Mouse (Mus musculus): ENCODE data around the gene Cdh18.

The Cdh18 gene

DNA sequence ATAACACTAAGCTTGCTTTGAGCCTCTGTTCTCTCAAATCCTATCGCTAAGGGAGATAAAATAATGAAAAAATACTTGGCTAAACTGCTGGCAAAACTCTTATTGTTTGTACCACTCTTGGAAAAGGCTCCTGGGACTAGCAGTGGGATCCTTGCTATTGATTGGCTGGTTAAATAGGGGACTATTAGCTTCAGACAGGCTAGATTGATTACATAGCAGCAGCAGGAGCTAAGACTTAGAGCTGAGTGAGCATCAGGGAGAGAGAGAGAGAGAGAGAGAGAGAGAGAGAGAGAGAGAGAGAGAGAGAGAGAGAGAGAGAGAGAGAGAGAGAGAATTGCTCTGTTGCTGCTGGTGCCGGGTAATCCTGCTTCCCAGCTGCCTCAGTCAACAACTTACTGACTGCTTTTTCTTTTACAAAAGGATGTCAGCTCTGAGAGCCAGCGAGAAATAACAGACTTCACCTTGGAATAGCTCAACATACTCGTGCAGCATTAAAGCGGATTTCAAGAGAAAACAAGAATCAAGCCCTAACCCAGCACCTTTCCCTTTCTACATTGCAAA lies at the start of gene Cdh18:
Gene Cdh18, plus strand, starts transcription at position 312 of the 561 bp plus-strand sequence.
- DNase-seq (ENCODE audit: low read depth, low spot score) = no peak

DNA sequence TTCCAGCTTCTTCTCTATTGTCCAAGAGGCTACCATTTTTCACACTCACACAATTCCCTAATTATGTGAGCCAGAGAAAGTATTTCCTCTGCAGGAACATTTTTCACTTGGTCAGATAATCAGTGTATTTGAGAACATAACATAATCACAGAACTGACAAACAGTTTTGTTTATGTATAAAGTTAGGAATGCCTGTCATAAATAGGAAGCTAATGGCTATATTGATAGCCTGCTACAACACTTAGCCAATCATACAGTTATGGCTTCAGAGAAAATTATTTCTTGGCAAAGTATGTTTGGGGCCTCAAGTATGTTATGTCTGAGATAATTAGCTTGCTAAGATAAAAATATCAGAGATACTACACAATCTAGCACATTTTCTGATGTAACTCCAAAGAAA lies 37.6 kb upstream of the Cdh18 start:
- DNase-seq (ENCODE audit: low read depth, low spot score) = no peak

DNA sequence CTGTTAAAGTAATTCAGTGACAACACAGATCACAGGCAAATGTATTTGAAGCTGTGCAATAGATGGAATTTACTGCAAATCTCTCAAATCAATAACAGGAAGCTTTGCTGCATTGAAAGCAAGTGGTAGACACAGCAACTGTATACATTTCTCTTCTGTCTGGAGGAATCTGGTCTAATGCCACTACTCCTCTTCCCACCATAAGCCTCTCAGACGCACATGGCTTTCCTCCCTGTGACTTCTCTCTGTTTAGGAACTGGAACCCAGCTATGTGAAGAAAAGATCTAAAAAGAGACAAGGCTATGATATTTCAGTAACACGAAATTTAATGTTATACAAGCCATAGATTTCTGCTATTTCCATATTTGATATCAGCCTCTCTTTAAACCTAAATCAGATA lies 13.0 kb upstream of the Cdh18 start:
- DNase-seq (ENCODE audit: low read depth, low spot score) = no peak

DNA sequence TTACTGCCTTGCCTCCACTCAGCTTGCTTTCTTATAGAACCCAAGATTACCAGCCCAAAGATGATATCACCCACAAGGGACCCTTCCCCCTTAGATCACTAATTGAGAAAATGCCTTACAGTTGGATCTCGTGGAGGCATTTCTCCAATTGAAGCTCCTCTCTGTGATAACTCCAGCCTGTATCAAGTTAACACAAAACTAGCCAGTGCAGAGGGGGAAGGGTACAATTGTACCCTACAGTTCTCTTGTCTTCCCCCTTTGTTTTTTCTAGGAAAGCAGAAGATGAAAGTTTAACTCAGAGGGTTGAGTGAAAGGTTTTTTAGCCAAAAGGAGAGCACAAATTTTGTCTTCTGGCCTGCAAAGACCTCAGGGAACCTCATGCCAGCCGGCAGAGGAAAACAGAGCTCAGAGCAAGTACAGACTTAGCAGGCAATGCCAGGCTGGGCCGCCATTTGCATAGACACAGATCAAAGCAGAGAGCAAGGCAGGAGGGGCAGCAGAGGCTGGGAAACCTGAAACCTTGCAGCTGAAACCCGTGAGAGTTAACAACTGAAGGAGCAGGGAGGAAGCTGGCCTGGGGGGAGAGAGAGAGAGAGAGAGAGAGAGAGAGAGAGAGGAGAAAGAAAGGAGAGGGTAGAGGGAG lies 29.3 kb downstream of the Cdh18 start:
- peak; percentile 46 for DNase-seq (ENCODE audit: low read depth, low spot score)

DNA sequence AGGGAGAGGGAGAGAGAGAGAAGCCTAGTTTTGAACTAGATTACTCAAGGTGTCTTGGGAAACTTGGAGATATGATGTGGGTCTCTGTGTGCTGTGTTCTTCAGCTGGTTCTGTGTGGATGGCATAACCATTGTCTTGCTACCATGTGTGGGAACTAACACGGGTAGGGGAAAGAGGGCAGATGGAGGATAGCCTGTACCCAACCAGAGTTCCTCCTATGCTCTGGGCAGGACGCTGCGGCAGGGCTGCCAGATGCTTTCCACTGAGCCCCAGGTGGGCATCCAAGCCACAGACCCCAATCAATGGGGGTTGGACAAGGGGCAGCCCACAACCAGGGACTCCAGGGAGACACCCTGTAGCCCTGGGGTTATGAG lies 29.8 kb downstream of the Cdh18 start:
- DNase-seq (ENCODE audit: low read depth, low spot score) = no peak

DNA sequence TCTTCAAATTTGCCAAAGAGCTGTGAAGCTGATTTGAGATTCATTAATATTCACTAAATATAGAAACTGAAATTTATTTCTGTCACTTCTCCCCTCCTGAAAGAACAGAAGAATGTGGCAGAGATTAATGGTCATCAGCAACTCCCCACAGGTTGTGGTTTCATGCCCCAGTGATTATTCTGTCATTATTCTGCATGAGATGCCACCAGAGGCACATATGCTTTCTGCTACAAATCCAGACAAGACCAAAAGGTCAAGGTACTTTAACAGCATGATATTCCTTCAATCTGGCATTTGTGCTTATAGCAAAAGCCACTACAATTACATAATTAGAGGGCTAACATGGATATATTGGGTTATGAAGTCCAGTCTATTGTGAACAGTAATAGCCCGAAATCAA lies 35.8 kb downstream of the Cdh18 start:
- no peak for DNase-seq (ENCODE audit: low read depth, low spot score)

DNA sequence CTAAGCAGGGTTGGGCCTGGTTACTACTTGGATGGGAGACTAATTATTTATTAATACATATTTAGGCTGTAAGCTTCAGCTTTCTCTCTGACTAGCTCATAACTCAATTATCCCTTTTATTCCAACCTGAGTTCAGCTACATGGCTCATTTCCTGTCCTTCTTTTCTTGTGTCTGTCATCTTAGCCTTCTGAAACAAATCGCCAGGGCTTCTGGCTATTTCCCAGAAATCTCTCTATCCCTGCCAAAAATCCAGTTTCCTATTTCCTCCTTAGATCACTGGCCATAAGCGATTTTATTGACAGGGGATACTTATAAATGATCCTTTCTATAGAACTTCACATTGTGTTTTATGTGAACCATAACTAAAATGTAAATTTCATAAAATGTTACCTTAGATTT lies 167.6 kb downstream of the Cdh18 start:
- no peak for DNase-seq (ENCODE audit: low read depth, low spot score)

DNA sequence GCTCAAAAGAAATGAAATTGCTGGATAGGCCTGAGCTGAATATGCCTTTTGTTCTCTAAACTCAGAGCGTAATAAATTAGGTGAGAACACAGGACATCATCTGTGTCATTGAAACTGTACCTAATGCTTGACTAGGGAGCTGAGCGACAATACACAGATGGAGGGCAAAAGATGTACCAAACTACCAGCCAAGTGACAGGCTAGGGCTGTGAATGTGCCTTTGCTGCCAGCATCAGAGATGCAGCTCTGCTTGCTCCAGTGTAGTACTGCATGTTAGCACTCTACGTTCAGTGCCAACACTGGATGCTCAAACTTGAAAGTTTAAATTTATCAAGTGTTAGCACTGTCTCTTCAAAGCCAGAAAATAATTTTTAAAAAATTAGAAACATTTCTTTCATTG lies 168.9 kb downstream of the Cdh18 start:
- DNase-seq (ENCODE audit: low read depth, low spot score) = no peak

DNA sequence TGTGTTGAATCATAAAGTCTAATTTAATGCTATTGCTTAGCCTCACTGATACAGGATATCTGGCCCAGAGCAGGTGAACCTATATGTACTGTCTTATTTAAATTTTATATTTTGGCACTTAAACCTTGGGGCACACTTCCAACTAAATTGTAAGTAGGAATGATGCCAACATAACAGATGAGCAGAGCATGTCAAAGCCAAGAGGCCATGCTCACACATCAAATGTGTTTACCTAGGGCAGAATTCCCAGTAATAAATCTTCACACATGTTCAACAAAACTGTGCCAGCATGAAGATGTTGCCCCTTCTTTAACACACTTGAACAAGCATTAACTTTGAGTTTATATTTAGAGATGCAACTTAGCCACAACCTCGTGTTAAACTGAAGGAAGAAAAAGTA lies 177.8 kb downstream of the Cdh18 start:
- DNase-seq (ENCODE audit: low read depth, low spot score) = no peak

DNA sequence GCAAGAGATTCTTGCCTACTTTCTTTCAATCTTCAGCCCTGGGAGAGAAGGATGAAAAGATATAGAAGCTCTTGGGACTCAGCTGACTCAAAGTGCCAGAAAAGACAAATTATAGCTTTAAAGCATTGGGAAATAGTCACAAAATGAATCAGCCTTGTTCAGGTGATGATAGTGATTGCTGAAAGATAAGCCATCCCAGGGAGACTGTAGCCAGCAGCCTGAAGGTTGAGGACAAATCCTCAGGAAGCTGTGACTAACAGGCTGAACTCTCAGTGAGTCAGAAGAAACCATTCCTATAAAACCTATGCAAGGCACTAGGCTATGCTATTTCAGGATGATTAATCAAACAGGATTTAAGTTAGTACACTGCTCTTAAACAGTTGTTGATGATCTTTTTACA lies 184.2 kb downstream of the Cdh18 start:
- DNase-seq (ENCODE audit: low read depth, low spot score) = no peak

DNA sequence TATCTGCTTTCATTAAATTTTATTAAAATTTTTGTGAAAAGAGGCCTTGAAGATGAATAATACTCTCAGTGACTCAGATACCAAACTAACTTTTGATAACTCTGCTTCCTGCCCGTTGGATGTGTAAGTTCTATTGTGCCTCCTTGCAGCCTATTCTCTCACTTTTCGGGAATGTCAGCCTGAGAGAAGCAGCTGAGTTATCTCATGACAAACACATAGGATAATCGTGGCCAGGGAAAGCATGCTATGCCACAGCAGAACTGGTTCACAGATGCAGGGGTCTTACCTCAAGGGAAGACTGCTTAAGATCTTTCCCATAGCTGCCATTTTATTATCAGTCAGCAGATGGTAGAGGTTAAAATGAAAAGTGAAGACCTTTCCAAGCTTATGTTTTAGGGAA lies 187.3 kb downstream of the Cdh18 start:
- DNase-seq (ENCODE audit: low read depth, low spot score) = no peak

DNA sequence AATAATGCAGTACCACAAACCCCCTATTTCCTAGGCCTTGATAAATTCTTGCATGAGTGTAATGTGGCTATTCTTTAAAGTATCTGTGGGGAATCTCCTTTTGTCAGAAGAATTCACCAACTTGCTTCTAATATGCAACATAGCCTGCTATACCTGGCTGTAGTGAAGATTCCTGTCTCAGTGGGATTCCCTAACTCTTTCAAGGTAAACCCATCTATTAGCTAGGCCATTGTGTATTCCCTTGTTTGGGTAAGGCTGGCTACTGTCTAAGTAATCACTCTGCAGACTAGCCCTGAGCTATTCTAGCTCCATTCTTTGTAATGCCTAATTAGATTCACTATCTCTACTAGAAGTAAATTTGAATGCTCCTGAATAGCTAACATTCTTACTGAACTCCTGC lies 212.4 kb downstream of the Cdh18 start:
- peak; percentile 83 for DNase-seq (ENCODE audit: low read depth, low spot score)

DNA sequence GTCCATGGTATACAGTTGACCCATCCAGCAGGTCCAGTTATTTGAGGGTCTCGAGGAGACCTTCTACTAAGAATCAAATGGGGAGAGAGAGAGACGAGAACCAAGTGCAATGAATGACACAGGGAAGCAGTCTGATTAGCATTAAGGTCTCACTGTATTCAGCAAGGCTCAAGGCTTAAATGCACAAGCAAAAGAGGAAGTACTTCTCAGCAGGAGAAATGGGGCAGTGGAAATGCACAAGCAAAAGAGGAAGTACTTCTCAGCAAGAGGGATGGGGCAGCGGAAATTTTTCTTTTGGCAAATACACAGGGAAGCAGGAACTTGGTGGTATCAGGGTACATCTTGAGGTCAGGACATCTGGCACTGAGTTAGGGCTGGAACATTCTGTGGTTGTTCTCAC lies 217.8 kb downstream of the Cdh18 start:
- DNase-seq (ENCODE audit: low read depth, low spot score) = peak; percentile 13

DNA sequence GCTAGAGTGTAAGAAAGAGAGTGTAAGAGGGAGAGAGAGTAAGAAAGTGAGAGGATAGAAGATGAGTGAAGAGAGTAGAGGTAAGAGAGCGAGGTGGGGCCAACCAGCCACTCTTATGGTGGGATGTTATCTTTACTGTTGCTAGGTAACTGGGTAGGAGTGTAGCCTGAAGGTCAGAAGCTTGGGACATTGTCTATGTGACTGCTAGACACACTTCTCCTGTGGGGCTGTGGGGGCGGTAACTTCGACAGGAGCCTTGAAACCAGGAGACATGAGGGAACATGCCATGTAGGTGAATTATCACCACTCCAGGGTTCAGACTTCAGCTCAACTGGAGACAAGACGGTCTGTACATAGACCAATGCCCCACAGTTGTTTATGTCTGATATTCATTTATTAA lies 227.5 kb downstream of the Cdh18 start:
- peak; percentile 3 for DNase-seq (ENCODE audit: low read depth, low spot score)

DNA sequence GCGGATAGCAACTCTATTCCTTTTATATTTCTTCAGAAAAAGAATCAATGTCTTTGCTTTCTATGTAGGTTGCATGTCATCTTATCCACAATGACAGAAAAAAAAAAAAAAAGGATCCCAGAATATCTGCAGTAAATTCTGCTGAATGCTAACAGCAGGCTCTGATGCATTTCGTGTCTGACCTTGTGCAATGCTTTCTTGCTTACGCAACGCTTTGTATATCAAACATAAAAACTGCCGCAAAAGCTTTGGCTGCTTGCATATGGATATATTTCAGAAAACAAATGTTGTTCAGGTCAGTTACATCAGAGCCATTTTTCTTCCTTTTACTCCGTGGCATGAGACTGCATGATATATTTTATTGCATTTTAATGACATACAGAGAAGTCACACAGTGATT lies 240.9 kb downstream of the Cdh18 start:
- DNase-seq (ENCODE audit: low read depth, low spot score) = no peak

DNA sequence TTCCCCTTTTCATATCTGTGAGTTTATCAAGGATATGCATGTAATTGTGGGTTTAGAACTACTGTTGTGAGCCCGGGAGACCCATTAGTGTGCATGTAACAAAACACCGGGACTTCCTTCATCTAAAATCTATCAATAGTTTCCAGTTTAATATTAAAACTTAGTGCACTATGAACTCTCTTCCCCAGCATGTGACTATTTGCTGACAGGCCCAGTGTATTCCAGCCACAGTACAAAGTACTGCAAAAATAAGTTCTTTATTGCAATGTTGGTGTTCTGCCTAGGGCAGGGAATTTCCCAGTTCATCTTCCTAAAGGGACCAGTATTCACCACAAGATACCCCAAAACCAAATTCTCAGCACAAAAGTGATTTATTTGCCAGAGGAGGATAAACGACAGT lies 243.0 kb downstream of the Cdh18 start:
- DNase-seq (ENCODE audit: low read depth, low spot score) = no peak

DNA sequence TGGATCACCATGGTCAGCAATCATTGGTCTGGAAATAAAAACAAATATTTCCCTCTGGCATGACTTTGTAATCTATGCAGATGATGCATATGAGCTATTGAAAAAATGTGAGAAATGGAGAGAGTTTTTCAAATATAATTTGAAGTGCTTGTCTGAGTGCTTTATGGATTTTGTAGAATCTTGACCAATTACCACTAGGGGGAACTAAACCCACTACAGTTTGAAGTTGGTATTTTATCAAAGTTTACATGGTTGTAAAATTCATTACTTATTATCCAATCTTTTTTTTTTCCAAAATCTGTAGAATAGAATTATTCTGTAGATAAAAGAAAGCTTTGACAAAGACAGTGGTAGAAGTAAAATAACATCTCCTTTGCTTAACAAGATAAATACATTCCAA lies 284.3 kb downstream of the Cdh18 start:
- no peak for DNase-seq (ENCODE audit: low read depth, low spot score)

DNA sequence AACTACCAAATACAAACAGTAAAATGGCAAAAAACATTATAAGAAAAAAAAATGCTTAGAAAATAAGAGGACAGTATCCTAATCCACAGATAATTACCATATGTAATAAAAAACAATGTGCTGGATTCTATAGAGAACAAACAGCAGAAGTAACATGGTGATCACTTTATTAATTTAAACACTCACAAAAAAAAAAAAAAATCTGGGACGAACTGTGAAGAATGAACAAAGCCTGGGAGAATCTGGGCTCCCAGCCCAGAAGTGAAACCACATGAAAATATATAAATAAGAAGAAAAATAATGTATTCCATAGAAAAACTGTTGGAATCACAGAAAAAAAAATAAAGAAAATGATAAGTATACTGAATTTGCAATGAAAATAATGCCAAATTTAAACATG lies 288.4 kb downstream of the Cdh18 start:
- DNase-seq (ENCODE audit: low read depth, low spot score) = no peak

DNA sequence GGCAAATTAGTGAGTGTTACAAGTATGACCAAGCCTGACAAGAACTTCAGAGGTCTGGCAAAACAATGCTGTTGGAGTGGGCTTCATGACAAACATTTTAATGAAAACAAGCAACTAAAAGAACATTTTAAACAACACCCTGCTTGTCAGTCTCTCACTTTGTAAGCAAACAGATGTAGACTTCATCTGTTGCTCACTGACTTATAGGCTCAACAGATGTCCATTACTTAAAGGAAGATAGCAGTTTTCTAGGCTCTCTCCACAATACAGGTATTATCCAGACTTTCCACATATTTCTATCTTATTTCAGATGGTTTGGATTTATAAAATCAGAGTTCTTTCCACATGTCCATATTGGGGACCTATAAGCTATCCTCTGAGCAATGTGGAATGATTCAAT lies 308.9 kb downstream of the Cdh18 start:
- DNase-seq (ENCODE audit: low read depth, low spot score) = no peak

DNA sequence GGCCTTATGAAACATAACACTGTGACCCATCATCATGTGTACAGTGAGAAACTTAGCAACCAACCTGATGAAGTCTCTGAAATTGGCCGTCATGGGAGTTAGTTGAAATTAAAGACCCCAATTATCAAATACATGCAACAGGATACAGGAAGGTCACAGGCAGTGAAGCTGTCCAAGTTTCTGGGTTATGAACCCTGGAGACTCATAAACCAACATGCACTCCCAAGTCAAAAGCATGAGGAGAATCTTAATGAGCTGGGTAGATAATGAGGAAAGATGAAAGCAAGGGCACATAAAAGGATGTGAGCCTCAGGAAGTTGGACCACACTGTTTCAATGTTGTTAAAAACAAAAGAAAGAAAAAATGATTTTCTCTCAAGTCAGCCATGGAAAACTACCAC lies 321.9 kb downstream of the Cdh18 start:
- DNase-seq (ENCODE audit: low read depth, low spot score) = no peak

DNA sequence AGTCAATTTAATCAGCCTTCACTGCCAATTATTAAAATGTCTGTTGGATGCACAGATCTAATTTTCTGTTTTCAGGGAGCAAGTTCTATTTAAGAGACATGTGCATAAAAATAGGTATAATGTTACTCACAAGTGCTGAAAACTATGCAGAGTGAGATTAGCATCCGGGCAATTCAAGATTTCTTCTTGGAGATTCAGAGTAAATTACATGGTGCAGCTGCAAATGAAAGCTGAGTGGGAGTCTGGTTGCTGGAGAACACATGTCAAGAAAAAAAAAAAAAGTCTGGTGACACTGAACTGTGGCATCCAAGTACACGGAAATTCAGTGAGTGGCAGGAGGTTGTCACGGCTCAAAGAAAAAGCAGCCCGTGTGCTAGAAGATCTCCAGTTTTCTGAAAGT lies 348.9 kb downstream of the Cdh18 start:
- DNase-seq (ENCODE audit: low read depth, low spot score) = no peak

DNA sequence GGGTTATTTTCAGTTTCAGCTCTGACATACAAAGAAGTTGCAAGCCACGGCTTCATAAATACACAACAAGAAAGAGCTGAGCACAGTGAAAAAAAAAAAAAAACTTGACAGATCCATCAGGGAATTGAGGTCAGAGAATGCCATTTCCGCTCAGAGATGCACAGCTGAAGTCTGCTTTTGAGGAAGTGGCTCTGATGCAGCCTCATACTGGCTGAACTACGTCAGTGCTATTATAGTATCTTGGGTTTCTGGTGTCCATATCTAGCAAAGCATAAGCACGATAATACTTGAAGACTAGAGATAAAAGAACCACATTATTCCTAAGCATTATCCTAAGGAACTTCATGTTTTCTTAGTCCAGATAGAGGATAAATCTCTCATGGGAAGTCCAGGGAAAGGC lies 349.4 kb downstream of the Cdh18 start:
- no peak for DNase-seq (ENCODE audit: low read depth, low spot score)

DNA sequence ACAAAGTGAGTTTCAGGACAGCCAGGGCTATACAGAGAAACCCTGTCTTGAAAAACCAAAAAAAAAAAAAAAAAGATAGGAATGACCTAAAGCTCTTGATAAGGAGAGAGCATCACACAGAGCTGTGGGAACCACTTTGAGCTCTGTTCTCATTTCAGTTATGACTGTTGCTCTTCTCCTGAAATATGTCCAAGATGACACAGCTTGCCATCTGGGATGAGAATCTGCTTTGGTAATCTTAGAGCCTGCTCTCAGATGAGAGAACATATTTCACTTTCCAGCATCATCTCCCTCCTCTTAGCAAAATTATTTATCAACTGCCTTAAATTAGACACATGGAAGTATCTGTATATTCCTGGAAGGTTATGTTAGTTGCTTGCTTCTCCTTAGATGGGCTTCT lies 365.6 kb downstream of the Cdh18 start:
- no peak for DNase-seq (ENCODE audit: low read depth, low spot score)

DNA sequence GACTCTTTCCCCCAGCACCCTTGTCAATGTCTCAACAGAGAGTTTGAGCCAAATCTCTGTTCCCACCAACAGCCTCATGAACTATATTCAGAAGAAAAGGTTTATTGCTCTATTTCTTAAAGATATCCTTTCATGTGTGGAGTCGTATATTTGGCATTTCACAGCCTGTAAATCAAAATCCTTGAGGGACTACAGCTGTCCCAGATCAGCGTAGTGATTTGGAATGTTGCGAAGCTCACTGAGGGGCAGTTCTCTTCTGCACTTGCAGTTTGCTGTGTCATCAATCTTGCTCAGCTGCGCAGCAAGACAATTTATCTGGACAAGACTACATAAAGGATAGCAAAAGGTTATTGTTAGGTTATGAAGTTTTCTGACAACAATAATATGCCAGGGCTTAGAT lies 385.5 kb downstream of the Cdh18 start:
- DNase-seq (ENCODE audit: low read depth, low spot score) = no peak
